Mouse (Mus musculus) embryo, embryonic 11.5 days (tissue): ENCODE measurements at regions not wholly inside any gene's neighbourhood (a gene's known extent, or its start where the extent isn't known, plus 50 kb on each side); places are given as distances from the start of the nearest gene placed in this dataset.
A peak's percentile ranks its signal among the peaks of the same experiment; 100 is the strongest.

Experiments
- DNase-seq: peaks from one replicate; pipeline ENCODE4 v3.0.0-alpha.2; 2012; ENCODE audit warnings: low read depth, low spot score

DNA sequence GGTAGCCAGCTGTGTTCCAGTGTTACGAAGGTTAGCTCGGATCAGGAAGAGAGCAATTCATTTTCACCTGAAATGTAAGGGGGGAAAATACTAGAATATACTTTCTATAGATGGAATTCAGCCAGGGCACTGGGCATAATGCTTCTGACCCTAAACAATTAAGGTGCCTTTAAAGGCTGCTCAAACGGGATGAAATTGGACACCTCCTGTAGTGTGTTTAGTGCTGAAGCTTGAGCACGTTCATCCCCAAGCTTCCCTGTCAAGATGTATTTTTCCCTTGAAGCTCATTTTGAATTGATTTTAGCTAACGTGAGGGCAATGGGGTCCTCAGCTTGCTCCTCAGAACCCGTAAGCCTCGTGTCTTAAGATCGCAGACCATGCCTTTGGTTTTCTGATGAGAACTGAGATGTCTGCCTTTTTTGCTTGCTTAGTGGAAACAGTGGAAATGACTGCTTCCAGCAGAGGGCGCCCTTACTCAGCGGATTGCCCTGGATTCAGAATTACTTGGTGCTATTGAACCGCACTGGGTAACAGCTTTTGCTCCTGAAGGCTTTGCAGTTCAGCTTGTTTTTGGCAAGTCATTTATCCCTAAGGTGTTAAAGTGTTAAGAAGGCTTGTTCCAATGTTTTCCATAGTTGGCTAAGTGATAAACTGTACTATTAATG is 74.6 kb upstream of the Fermt1 start:
- peak; percentile 65 for DNase-seq

DNA sequence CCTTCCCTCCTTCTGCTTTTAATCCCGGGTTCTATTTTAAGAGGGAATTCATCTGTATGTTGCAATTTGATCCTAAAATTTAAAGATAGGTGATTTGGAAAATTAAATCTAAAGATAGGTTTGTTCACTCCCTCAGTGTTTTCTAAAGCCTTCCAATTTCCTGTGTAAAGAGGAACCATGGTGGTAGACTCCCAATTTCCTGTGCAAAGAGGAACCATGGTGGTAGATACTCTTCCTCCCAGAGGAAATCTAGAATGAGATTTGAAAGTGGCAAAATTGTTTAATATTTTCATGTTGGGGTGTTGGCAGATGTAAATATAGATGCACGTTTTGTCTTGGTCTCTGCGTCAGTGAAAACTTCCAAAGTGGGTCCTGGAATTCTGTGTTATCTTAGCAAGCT is 75.5 kb upstream of the Fermt1 start:
- no peak for DNase-seq

DNA sequence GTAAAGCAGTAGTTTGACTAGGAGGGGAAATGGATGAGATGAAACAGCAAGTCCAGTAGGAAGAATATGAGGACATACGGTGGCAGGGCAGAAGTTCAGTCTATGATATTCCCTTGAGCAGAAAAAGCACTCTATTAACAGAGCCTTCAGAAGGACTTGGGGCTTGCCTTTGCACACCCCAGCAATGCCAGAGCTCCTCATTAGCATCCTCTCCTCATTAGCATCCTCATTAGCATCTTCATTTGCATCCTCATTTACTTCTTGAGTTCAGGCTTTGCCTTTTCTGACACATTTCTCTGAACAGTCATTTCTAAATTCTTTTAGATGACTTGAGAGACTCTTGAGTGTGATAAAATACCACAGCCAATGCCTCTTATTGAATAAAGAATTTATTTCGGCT is 81.3 kb upstream of the Fermt1 start:
- DNase-seq = no peak

DNA sequence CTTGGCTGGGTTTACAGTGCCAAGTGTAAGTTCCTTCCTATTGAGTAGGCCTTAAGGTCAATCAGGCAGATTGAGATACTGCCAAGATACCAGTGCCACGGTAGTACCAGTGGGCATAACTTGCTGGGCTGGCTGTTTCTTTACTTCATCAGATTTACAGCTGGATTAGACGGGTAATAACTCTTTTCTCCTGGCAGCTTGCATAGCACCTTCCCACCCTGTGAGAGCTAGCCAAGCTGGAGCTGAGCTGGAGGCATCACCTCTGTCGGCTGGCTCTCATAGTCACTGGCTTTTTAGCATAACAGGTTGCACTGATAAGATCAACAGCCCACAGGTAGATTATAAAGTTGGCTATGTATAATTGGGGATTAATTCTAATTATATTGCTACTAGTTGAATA is 89.7 kb upstream of the Fermt1 start:
- no peak for DNase-seq

DNA sequence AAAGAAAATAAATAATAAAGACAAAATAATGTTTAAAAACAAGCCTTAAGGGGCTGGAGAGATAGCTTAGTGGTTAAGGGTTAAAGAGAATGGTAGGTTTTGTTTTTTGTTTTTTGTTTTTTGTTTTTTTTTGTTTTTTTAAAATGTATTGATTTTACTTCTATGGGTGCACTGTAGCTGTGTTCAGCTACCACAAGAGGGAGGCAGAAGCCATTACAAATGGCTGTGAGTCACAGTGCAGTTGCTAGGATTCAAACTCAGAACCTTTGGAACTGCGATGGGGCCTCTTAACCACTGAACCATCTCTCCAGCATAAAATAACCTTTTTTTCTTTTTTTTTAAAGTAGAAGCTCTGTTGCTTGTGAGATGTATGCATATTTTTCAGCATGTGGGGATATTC is 95.0 kb upstream of the Fermt1 start:
- no peak for DNase-seq

DNA sequence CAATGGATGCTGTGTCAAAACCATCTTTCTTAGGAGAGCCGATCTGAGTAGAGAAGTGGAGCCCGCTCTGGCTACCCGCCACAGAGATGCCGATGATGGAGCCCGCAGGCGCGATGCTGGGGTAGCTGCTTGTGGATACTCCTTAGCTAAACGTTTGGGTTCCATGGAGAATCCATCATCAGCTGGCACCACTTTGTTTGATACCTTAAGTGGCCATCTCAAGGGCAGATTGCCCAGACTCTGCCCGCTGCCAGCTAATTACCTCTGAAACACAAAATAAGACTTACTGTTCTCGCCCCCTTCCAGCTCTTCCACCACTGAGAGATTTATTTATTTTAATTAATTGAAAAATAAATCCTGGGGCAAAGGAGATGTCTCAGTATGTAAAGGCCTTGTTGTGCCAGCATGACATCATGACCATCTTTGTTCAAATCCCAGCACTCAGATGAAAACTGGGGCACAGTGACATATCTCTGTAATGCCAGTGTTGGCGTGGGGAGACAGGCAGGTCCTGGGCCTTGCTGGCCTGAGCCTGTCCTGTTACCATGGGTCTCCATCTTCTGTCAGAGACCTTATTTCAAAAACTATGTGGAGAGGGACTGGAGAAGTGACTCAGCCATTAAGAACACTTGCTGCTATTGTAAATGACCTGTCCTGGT is 132.1 kb upstream of the Fermt1 start:
- no peak for DNase-seq

DNA sequence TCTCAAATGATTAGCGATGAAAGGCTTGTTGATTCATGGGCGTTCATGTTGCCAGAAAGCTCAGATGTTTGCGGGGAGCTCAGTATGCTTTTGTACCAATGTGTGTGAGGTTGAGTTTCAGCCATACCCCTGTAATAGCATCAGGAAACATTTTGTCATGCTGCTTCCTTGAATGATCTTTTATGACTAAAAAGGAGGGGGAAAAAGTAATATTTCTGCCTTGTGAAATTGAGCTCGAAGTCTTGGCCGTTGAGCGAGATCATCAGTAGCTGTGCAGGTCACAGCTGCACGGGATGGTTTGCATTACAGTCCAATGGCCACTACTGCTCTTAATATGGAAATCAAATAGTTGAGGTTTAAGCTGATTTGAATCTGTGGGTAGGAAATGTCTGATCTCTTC is 145.3 kb upstream of the Fermt1 start:
- no peak for DNase-seq

DNA sequence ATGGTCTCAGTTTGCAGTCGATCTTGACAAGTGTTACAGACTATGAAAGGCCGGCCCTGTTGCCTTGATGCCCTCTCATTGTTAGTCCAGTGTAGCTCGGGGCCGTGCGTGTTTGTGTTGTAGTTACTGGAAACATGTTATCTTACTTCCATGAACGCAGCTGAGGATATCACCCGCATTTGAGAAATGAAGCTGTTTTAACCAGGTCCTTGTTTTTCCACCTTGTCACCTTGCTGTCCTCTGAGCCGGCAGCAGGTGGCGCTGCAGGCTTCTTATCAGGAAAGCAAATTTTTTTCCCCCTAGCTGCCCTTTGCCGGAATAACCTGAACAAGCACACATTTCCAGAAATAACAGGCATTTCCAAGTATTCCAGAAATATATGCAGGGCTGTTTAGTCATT is 167.9 kb upstream of the Fermt1 start:
- peak; percentile 70 for DNase-seq

DNA sequence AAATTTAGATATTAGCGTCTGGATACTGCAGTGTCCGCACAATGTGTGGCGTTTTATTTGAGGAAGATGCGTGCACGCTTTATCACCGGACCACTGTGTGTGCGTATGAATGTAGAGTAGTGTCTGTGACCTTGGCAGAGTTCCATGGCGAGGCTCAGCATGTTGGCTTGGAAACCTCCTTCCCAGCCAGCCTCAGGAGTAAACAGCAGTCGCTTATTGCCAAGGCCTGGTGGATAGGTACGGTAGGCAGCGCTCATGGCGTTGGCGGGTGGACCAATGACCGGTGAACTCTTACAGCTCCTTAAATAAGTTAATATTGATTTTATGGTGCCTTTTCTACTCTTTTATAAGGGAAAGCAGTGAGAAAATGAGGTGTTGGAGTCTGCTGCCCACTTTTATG is 172.9 kb upstream of the Fermt1 start:
- no peak for DNase-seq

DNA sequence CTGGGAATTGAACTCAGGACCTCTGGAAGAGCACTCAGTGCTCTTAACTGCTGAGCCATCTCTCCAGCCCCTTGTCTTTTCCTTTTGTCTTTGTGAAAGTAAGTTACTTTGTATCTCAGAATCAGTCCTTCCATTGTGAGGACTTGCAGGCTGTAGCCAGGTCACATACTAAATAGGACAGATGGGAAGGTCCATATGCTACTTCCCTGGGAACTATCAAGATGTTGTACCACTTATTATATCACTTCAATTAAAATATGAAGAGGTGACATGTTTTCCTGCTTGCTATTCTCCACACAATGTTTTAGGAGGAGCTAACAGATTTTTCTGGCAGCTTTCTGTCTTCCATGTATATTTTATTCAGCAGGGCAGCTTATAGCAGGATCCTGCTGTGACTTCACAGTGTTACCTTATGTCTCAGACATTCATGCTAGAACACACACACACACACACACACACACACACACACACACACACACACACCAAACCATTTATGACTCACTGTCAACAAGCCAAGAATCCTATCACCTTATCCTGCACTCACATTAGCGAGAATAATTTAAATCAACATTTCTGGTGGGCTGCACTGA is 179.6 kb upstream of the Fermt1 start:
- no peak for DNase-seq

DNA sequence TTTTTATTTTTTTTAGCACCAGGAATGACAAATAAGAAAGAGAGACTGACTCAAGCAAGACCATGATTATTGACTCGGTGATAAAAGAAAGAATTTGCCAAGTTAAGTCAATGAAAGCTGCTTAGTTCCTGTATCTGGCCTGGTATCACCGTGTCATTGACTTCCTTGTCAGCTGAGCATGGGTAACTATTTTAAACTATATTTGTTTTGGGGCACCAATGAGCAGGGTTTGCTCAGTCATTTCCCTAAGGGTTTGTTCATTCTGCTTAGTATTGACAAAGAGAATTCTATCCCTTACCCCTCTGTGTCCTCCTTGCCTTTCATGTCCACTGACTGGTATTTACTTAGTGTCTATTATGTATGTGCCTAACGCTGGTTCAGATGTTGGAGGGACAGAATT is 189.2 kb upstream of the Fermt1 start:
- DNase-seq = no peak

DNA sequence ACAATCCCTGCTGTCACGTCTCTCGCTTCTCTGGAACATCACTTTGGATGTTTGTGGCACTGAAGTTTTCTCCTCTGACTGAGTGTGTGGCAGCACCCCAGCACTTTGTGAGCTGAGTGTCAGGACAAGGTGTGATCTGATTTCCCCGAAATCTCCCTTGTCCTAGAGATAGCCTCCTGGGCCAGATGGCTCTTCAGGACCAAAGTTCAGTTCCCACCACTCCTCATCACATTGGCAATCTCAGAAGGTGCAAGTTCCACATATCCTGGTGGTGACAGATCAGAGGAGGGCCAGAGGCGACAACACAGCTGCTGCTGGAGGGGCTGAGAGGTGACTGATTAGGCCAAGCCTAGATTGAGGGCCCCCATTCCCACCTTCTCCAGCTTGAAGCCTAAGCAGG is 193.2 kb upstream of the Fermt1 start:
- no peak for DNase-seq

DNA sequence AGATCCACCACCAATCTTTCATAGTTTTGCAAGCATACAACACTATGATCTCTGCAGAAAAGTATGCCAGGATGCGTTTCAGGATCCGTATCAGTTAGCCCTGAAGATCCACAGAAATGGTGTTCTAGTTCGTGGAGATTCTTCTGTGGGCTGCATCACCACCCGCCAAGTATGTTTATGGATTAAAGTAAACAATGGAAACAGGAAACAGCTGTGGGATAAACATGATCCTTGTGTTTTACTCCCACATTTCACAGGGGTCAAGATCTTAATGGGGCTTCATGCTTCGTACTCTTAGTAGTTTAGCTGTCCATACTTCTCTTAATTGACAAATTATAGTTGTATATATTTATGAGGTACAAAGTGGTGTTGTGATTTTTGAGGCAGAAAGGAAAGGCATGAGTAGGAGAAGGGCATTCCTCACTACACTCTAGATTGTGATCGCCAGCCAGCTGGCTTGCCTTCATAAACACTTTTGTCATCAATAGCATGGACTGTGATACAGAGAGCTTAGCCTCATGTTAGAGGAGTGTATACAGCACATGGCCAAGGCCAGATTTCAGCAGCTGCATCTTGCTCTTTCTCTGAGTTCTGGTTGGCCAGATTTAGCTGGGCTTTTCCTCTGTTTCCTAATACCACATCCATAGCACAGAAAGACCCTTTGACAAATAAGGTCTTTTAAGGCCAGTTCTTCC is 195.8 kb upstream of the Fermt1 start:
- no peak for DNase-seq

DNA sequence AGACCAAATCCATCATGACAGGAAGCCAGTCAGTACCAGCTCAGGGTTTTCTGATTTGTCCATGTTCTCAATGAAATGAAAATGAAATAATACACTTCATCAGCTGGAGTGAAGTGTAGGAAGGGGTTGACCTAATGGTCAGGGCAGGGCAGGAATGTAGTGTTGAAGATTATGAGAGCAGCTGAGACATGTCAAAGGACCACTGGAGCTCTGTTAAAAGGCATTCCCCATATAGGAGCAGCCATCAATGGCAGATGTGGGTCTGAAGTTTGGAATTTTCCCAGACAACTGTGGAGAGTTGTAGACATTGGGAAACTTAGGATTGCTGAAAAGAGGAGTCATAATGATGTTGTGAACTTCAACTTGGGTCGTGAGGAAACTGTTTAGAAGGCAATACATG is 206.8 kb upstream of the Fermt1 start:
- DNase-seq = no peak

DNA sequence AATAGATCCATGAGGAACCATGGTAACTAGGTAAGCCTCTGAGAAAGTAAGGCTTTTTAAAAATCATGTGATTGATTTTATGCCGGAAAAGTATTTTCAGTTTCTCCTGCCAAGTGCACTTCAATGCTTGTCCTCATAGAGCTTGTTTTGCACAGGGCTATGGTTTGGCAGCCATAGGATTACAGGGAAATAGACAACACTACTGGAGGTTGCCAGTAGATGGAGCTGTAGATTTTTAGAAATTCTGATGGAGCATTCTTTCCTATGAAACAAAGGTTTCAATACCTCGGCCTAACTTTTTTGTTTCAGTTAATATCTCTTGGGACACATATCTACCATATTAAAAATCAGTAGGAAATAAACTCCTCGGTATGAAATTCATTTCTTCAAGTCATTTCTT is 210.8 kb upstream of the Fermt1 start:
- no peak for DNase-seq

DNA sequence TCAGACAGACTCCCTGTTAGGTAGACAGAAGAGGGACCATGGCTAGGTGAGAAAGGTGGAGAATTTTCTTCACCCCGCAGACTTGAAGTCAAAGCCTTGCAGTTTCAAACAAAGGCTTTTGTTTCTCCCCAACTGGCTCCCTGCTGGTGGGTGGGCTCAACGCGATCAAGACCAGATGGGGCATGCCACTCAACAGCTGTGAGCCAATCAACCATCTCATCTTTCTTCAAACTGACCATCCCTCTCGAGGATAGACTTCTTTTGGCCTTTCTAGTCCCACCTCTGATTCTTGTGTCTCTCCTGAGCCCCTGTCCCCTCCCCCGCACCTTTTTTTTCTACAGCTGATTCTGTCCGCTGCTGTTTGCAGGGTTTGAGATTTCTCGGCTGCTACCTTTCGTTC is 212.5 kb upstream of the Fermt1 start:
- DNase-seq = no peak

DNA sequence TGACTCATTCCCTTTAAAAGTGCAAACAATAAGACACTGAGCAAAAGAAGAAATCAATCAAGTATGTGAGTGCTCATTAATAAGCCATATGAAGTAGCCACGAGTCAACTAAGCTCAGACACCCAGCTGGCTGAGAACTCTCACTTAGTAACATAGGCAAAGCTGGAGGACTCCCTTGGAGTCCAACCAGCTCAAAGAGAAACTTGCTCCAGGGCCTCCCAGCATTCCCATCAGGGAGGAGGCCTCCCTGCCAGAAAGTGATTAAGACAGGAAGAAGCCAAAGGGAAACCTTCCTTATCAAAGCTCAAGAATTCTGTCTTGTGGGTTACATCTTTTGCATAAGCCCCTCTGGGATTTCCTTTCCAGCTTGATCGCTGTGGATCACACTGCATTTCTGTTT is 213.7 kb upstream of the Fermt1 start:
- DNase-seq = no peak

DNA sequence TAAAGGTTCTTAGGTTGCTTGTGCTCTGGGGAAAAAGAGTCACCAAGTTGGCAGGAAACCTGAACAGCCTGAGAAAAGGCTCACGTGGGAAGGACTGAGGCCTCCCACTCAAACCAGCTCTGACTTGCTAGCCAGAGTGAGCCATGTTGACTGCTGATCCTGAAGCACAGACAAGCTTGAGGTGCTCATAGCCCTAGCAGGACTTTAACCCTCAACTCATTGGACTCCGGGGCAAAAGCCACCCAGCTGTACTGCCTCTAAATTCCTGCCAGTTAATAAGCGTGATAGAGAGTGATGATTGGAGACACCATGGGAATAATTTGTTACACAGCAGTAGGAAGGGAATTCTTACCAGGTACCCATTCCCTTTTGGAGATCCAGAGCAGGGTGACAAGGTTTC is 230.7 kb upstream of the Fermt1 start:
- DNase-seq = no peak

DNA sequence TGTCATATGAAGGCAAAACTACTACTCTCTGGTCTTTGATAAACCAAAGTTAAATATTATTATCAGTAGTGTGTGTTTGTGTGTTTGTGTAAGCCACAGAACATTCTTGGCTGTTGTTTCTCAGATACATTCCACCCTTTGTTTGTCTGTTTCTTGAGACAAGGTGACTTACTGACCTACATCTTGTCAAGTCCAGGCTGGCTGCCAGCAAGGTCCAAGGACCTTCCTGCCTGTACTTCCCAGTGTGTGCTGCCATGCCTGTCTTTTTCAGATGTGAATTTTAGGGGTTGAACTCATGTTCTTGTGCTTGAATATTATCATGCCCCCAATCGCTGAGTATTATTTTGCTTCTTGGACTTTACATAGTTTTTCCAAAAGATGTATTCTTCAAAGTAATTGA is 235.5 kb upstream of the Fermt1 start:
- DNase-seq = no peak

DNA sequence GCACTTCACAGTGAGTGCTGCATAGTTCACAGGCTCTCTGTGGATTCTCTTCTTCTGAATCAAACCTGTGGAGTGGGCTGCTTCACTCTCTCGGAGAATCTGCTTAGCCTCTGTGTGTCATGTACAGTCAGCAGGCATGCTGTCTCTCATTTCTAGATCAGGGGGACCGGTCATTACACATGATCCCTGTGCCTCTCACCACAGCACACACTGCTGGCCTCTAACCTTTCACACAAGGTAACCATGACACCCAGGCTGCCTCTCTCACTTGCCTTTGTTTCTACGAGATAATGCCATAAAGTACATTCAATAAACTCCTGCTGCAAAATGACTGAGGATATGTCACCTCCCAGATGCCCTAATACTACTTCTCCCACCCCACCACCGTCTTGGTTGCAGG is 237.2 kb upstream of the Fermt1 start:
- no peak for DNase-seq

DNA sequence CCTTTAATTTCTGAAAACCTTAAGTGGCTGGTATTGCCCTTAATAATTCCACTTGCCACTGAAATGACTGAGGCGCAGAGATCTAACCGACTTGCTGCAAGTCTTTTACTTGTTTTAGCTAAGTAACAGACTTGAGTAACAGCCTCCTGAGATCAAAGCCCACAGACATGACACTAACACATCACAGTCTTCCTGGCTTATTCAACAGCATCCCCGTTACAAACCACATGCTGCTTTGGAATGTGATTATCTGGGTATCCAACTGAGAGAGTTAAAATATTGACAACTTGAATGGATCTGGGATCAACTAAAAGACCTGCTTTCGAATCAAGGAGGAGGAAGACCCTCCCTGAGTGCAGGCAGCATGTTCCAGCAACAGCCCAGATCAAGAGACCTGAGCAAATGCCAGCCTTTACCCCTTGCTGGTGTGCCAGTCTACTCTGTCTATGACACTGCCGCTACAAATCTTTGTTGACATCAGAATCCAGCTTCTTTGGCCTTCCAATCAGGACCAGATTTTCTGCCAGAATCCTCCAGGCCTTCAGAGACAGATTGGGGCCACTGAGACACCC is 258.7 kb upstream of the Fermt1 start:
- no peak for DNase-seq

DNA sequence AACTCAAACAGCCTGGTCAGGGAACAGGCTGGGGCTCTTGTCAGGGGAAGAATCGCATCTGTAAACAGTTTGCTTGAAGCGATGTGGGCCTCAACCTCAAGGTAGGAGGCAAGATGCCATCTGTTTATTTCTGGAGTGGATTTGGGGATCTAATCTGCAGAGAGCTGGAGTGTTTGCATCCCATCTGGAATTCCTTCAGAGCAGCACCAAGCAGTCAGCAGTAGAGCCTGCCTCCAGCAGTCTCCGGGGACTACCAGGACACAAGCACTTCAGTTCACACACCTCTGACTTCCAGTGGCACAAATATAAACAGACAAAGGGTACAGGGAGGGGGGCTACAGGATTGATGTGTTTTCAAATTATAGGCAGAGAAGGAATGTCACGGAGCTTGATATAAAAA is 262.8 kb upstream of the Fermt1 start:
- no peak for DNase-seq
